Mouse (Mus musculus): ENCODE results near the gene Rasgrp4.
"Not testable (repeated sequence)": the region's sequence is repeated elsewhere in the genome, so short reads cannot be mapped to it uniquely, and the experiment has no call there.

The Rasgrp4 gene

GRCm38 (mm10) chr7:29178106-29178505 lies 43.5 kb downstream of the Rasgrp4 start:
- no peak for DNase-seq (ENCODE audit: low read depth)

DNA sequence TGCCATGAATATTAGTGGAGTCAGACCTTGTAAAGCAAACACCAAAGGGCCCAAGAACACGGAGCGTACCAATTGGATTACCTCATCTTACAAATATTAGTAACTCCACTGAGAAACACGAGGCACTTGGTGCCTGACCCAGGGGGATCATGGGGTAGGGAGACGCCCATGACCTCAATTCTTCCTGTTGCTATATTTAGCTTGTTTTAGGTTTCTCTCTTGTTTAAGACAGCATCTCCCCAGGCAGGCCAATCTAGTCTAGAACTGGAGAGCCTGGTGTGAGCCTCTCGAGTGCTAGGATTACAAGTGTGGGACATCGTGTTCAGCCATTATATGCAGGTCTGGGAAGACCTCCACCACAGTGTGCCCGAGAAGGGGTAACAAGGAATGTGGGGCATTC lies 44.7 kb downstream of the Rasgrp4 start:
- DNase-seq (ENCODE audit: low read depth) = peak; percentile 82

- peak; percentile 99 for DNase-seq (ENCODE audit: low read depth)
These were observed 45.6 kb downstream of the Rasgrp4 start, which contains the start of gene Psmd8 for GRCm38 (mm10) chr7:29180077-29180853. TSS of gene Psmd8 (minus strand) at chr7:29180701.

- DNase-seq (ENCODE audit: low read depth) = no peak
These were observed 46.2 kb downstream of the Rasgrp4 start for GRCm38 (mm10) chr7:29180854-29181236.

DNA sequence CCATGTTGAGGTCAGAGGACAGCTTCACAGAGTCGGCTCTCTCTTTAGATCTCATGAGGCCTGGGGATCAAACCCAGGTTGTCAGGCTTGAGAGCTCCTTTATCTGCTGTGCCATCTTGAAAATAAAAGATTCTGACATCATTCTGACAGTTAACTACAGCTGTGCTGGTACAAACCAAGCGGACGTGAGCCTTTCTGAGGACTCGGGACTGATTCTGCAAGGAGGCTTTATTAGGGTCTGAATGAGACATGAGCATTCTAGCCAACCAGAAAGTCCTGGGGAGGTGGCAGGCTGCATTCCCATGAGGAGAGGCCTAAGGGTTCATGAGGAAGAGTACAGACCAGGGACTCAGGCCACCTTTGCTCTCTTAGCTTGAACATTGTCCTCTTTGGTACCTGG lies 46.7 kb downstream of the Rasgrp4 start:
- not testable (repeated sequence) for DNase-seq (ENCODE audit: low read depth)

DNA sequence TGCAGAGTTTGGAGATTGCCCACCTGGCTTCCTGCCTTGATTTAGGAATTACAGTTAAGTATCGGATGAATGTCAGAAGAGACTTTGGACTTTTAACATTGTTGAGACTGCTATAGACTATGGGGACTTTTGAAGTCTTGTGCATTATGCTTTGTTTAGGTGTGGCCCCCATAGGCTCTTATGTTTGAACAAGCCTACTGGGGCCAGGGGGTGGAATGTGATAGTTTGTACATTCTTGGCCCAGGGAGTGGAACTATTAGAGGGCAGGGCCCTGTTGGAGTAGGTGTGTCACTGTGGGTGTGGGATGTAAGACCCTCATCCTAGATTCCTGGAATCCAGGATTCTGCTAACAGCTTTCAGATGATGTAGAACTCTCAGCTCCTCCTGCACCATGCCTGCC lies 59.6 kb downstream of the Rasgrp4 start:
- DNase-seq (ENCODE audit: low read depth) = not testable (repeated sequence)

DNA sequence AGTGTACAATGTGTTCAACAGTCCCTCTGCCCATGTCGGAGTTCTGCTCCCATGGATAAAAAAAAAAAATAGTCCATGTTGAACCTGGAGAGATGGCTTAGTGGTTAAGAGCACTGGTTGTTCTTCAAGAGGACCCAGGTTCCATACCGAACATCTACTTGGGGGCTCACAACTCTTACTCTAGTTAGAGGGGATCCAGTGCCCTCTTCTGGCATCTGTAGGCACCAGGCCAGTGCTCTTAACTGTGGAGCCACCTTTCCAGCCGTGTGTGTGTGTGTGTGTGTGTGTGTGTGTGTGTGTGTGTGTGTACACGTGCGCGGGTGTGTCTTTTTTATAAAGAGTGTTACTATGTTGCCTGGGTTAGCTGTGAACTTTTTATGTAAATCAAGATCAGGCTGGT lies 67.9 kb downstream of the Rasgrp4 start:
- peak; percentile 30 for DNase-seq (ENCODE audit: low read depth)
